Mouse (Mus musculus): Measurements from ENCODE around the gene Gm49361.

DNA sequence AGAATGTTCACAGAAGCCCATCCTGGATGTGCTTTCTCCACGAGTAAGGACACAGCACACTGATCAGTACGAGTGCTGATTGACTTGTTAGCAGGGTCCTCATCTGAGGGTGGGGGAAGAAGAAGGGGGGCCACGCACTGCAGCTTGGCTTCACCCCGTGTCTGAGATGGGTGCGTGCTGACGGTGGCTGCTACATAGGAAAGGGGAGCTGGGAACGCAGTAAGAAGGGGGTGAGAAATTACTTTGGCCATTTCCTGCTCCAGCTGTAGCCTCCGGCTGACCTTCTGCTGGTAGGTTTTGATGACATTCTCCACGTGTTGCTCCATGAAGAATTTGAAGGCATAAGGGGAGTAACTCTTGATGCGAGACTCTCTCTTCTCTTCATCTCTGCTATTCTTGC, 46.9 kb downstream of the Gm49361 start:
- TF ChIP-seq POLR2A (IDR thresholded peaks at IDR 0.05; ENCODE audit: extremely low read depth, insufficient read depth, low read length): no peak
- TF ChIP-seq CTCF (IDR thresholded peaks at IDR 0.05; ENCODE audit: extremely low read depth, insufficient read depth, low read length): no peak
